Mouse (Mus musculus): ENCODE measurements around the gene C8a. TPM values are rescaled to one million over a fixed set of nuclear protein-coding genes. Genes with fewer than 3 reads are reported as not detected.

Gene C8a
- polyA plus RNA-seq, 1 experiment: 0.04 TPM

DNA sequence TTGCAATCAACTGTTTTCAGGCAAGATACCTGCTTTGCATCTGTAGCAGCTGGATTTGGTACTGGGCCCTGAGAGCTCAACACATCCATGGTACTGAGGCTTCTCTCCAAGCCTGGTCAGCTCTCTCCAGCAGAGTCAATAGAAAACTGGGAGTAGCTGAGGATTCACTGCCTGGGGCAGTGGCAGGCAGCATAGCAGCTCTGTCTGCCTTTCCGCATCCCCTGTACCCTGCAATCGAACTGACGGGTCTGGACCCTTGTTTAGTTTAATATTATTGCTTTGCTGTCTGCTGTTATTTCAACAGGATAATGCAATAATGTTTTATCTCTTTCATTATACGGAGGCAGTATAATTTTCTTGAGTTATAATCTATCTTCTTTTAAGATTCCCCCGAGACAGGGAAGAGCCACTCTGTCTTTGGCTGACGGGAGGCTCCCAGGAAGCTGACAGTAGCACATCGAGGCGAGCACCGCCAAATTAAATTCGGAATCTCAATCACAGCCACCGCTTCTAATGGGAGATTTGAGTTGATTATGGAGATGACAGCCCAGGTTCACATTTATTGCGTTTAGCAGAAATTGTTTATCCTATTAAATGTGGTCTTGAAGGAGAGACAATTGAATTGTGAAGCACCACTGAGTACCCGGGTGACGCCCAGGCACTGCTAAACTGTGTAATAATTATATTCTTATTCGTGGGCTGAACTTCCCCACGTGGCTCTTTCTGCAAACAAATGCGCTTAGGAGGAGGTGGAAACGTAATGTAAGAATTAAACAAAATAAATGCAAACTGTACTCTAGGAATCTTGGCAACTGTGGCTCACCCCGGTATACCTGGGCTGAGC is 70.6 kb downstream of the C8a start:
- TF ChIP-seq POLR2A (IDR thresholded peaks at IDR 0.05; ENCODE audit: borderline replicate concordance, extremely low read depth, insufficient read depth, insufficient read length, poor library complexity, severe bottlenecking): no peak
- TF ChIP-seq CTCF (IDR thresholded peaks at IDR 0.05; ENCODE audit: borderline replicate concordance, extremely low read depth, insufficient read depth, insufficient read length): no peak
- peak; percentile 25 for DNase-seq (ENCODE audit: low read depth)

DNA sequence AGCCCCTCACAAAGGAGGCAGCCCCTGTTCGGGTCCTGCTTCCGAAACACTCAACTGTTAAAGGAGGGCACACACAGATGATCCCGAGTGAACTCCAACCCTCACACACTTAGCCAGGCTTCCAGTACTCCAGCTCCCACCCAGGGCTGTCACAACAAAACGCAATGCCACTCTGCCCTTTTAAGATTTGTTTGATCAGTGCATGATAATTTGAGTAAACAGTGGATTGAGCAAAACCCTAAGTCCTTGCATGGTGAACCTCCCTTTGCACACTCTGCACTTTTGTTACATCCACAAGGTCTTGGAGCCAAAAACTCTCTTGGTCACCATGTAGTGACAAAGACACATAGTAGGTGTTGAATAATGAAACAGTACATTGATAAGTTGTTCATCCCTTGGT is 72.1 kb downstream of the C8a start:
- TF ChIP-seq POLR2A (IDR thresholded peaks at IDR 0.05; ENCODE audit: borderline replicate concordance, extremely low read depth, insufficient read depth, insufficient read length, poor library complexity, severe bottlenecking) (no peak), CTCF (IDR thresholded peaks at IDR 0.05; ENCODE audit: borderline replicate concordance, extremely low read depth, insufficient read depth, insufficient read length) (no peak)

DNA sequence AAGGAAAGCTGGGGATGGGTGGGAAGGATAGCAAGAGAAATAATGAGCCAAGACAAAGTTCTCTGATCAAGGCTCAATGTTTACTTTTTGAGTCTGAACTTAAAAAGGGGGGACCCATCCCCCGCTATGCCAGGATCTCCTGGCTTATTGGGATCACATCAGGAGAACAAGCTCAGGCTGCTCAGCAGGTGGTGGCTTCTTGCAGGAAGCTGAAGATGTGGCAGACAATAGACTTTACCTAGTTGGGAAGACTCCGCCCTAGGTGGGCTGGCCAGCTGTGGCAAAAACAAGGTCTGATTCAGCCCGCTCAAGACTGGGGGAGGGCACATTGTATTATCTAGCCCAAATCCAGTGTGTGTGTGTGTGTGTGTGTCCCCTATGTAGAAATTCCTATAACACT is 74.6 kb downstream of the C8a start:
- no peak for TF ChIP-seq CTCF (IDR thresholded peaks at IDR 0.05; ENCODE audit: borderline replicate concordance, extremely low read depth, insufficient read depth, insufficient read length)
- DNase-seq (ENCODE audit: low read depth): no peak

More for the DNA sequence above, 72.1 kb downstream of the C8a start:
- no peak for DNase-seq (ENCODE audit: low read depth)

DNA sequence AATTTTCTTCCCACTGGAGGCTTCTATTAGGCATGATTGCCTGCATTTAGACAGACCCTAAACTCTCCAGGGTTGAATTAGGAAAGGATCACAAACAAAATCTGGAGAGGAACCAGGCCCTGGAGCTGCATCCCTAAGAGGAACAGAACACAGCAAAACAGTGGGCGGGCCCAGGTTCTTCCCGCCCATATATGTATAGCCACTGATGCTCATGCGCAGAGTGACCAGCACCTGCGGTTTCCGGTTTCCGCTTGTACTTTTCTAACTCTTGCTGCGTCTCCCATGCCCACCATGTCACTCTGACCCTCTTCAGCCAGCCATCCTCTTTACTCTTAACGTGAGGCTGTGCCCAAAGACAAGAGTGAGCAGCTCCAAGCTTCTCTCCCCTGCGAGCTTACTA is 77.2 kb downstream of the C8a start:
- TF ChIP-seq POLR2A (IDR thresholded peaks at IDR 0.05; ENCODE audit: borderline replicate concordance, extremely low read depth, insufficient read depth, insufficient read length, poor library complexity, severe bottlenecking): no peak
- no peak for TF ChIP-seq CTCF (IDR thresholded peaks at IDR 0.05; ENCODE audit: borderline replicate concordance, extremely low read depth, insufficient read depth, insufficient read length)
- peak; percentile 34 for DNase-seq (ENCODE audit: low read depth)

DNA sequence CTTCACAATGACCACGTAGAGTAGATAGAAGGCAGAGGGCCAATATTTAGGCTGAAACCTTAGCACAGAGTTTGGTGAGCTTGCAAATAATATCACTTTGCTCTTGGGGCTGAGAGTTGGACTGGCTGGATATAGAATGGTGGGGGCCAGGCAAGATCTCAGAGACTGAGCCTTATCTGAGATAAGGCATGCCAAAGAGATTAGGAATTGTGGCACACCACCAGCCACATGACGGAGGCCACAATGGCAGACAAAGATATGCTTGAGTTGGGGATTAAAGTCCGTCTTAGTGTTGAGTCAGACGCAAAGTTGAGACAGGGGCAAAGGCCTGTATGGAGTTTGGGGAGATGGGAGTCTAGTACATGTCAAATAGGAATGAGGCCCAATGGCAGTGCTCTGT is 84.1 kb downstream of the C8a start:
- DNase-seq (ENCODE audit: low read depth): no peak
- TF ChIP-seq CTCF (IDR thresholded peaks at IDR 0.05; ENCODE audit: borderline replicate concordance, extremely low read depth, insufficient read depth, insufficient read length) (no peak), POLR2A (IDR thresholded peaks at IDR 0.05; ENCODE audit: borderline replicate concordance, extremely low read depth, insufficient read depth, insufficient read length, poor library complexity, severe bottlenecking) (no peak)

DNA sequence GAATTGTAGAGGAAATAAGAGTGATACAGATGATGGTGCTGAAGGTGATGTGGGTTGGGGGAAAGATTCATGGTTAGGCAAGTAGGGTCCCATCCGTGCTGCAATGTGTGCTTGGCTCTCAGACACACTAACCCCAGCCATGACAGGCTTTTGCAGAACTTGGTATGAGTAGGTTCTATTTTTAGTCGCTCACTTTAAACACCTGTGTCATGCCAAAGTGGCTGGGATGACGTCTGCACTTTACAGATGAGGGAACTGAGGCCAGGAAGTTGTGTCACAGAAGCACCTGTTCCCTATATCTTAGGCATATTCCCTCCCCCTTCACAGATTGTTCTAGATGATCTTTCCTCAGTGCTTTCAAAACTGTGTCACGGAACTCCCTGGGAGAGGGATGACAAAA is 93.9 kb downstream of the C8a start:
- DNase-seq (ENCODE audit: low read depth): no peak
- TF ChIP-seq CTCF (IDR thresholded peaks at IDR 0.05; ENCODE audit: borderline replicate concordance, extremely low read depth, insufficient read depth, insufficient read length) (no peak), POLR2A (IDR thresholded peaks at IDR 0.05; ENCODE audit: borderline replicate concordance, extremely low read depth, insufficient read depth, insufficient read length, poor library complexity, severe bottlenecking) (no peak)

DNA sequence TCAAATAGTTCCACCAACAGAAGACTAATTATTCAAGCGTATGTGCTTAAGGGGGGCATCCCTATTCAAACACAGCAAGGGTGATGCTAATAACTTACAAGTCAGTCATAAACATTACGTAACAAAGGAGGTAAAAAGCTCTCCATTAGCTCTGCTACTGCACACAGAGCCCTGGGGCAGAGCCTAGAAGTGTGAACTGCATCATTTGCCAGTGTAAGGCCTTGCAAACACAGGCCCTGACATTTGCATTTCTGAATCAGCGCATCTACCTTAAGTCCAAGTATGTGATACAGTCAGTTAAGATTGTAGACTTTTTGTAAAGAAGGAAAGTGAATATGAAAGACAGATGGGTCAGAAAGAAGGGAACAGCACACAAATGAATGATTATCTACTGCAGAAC is 94.8 kb downstream of the C8a start:
- DNase-seq (ENCODE audit: low read depth): no peak
- TF ChIP-seq CTCF (IDR thresholded peaks at IDR 0.05; ENCODE audit: borderline replicate concordance, extremely low read depth, insufficient read depth, insufficient read length) (no peak), POLR2A (IDR thresholded peaks at IDR 0.05; ENCODE audit: borderline replicate concordance, extremely low read depth, insufficient read depth, insufficient read length, poor library complexity, severe bottlenecking) (no peak)

DNA sequence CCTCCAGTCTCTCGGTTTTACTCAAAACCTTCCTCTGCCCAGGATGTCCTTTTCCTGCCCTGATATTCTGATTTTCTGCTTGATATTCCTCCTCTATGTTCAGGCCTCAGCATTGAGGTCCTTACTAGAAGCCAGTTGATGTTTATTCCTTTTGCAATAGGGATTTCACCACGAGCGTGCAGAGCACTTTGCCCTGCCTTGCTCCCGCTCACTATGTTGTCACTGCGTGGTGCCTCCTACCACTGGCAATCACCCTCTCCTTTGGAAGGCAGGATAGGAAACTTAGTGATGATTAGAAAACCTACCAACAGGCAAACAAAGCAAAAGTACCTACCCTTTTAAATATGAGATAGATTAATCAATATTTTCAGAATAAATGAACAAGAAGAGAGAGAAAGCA is 96.7 kb downstream of the C8a start:
- TF ChIP-seq CTCF (IDR thresholded peaks at IDR 0.05; ENCODE audit: borderline replicate concordance, extremely low read depth, insufficient read depth, insufficient read length): no peak
- no peak for TF ChIP-seq POLR2A (IDR thresholded peaks at IDR 0.05; ENCODE audit: borderline replicate concordance, extremely low read depth, insufficient read depth, insufficient read length, poor library complexity, severe bottlenecking)
- no peak for DNase-seq (ENCODE audit: low read depth)

DNA sequence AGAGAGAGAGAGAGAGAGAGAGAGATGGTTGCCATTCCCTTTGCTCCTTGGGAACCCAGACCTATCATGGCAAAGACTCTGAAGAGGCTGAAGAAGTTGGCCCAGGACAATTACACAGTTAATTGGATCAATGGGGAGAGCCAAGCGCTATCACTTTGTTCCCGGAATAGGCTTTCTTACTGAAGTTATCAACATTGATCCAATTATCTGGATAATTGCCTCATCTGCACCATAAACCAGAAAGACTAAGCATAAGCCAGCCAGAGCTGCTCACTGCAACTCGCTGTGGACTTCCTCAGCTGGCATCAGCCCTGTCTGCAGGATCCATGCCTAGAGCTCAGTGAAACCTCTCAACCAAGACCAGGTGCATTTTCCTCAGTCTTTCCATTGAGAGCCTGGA is 100.6 kb downstream of the C8a start:
- peak; percentile 43 for DNase-seq (ENCODE audit: low read depth)
- no peak for TF ChIP-seq CTCF (IDR thresholded peaks at IDR 0.05; ENCODE audit: borderline replicate concordance, extremely low read depth, insufficient read depth, insufficient read length)
- no peak for TF ChIP-seq POLR2A (IDR thresholded peaks at IDR 0.05; ENCODE audit: borderline replicate concordance, extremely low read depth, insufficient read depth, insufficient read length, poor library complexity, severe bottlenecking)

DNA sequence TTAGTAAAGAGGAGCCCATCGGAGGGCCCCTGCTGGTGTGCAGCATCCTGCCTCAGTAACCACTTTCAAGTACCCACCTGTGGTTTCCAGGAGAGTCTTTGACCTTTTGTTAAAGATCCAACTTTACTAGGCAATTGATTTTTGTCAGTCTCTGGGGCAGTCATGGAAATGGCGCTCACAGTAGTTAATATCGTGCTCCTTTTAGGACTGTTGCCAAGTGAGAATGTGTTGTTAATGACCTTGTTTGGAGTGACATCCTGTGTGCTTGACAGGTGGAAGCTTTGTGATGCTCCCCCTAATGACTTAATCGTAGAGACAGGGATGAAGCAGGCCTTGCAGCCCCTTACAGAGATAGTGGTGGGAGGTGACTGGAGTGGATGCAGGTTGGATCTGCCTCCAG is 105.9 kb downstream of the C8a start:
- TF ChIP-seq POLR2A (IDR thresholded peaks at IDR 0.05; ENCODE audit: borderline replicate concordance, extremely low read depth, insufficient read depth, insufficient read length, poor library complexity, severe bottlenecking) (no peak), CTCF (IDR thresholded peaks at IDR 0.05; ENCODE audit: borderline replicate concordance, extremely low read depth, insufficient read depth, insufficient read length) (no peak)
- DNase-seq (ENCODE audit: low read depth): peak; percentile 61

DNA sequence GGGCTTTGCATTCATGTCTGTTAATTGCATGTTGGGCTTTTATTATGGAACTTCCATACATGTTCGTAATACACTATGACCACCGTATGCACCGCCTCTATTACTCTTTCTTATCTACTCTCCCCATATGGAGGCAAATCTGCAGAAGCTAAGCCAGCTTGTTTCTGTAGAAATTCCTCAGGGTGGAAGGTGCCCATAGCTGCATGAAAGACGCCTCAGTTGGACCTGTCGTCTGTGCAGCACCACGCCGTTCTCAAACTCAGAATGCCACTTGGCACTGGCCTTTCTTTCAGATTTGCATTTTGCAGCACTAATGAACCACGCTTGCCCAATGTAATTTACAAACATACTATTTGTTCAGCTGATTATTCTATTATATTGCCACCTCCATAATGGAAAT is 106.6 kb downstream of the C8a start:
- DNase-seq (ENCODE audit: low read depth): peak; percentile 76
- TF ChIP-seq CTCF (IDR thresholded peaks at IDR 0.05; ENCODE audit: borderline replicate concordance, extremely low read depth, insufficient read depth, insufficient read length): no peak

DNA sequence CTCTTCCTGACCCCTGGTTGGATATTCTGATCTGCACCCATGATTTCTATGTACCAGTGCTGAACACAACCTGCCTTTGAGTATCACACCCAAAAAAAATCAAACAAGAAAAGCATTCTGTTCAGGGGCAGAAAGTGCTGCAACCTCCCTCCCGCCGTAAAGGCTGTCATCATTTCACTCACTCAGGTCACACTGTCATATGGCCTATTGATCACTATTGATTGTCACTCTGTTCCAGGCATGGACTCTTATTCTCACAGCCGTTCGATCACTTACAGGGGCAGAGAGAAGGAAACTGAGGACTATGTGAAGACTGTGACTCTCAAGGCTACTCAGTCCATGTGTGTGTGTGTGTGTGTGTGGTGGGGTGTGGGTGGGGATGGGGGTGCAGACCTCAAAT is 108.0 kb downstream of the C8a start:
- TF ChIP-seq CTCF (IDR thresholded peaks at IDR 0.05; ENCODE audit: borderline replicate concordance, extremely low read depth, insufficient read depth, insufficient read length) (no peak), POLR2A (IDR thresholded peaks at IDR 0.05; ENCODE audit: borderline replicate concordance, extremely low read depth, insufficient read depth, insufficient read length, poor library complexity, severe bottlenecking) (no peak)

More for the DNA sequence above, 108.0 kb downstream of the C8a start:
- no peak for DNase-seq (ENCODE audit: low read depth)
